Mouse (Mus musculus) pancreas, adult 10 weeks (tissue): ENCODE results near the gene Agmo. TPM values are rescaled to one million over a fixed set of nuclear protein-coding genes. Genes with fewer than 3 reads are reported as not detected.

Source experiments
- polyA plus RNA-seq: library from polyadenylated mRNA; stranded (reverse); fragments of 350-450 nt; fragmentation: Illumina TruSeq; extraction: RNeasy Lipid Tissue Mini Kit (QIAGEN cat#74804); gene quantifications from one replicate; pipeline ENCODE4 v1.2.3, GENCODE M21; 2015; ENCODE audit warnings: low read depth, low replicate concordance; ENCODE audit not compliant: insufficient read depth

Gene Agmo
- 2.3 TPM for polyA plus RNA-seq

GRCm38 (mm10) chr12:37241566-37242021 lies at the start of gene Agmo:
Agmo (plus strand) TSS chr12:37241641.

Other genes with a start within 250 kb of the Agmo start
- gene Meox2, start 133.1 kb upstream of the Agmo start, polyA plus RNA-seq = 1.7 TPM